Mouse (Mus musculus): ENCODE measurements around the gene Olfr27. TPM values are rescaled to one million over a fixed set of nuclear protein-coding genes. Genes with fewer than 3 reads are reported as not detected.

Olfr27 gene
- not detected for polyA plus RNA-seq (2015; fragmentation: Illumina TruSeq; extraction: RNeasy Lipid Tissue Mini Kit (QIAGEN cat#74804); ENCODE audit: insufficient read depth, low read depth, low replicate concordance)

DNA sequence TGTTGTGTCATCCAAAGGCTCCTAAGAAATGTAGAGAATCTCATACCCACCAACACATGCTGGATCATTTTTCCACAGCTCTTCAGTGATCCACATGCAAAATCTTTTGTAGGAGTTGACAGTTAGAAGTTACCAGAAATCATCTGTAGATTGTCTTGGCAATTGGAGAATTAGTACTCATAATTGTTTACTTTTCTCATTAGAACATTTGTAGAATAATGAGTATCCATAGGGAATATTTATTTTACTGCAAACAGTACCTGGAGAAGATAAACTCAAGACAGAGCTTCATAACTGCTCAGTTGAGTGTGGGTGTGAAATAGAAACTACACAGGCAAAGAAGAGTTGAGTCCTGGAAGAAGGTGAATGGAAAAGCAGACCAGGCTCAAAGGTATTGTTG, at the start of gene Olfr27:
TSS of gene Olfr27 (plus strand) at position 301 of the 400 bp plus-strand sequence.

DNA sequence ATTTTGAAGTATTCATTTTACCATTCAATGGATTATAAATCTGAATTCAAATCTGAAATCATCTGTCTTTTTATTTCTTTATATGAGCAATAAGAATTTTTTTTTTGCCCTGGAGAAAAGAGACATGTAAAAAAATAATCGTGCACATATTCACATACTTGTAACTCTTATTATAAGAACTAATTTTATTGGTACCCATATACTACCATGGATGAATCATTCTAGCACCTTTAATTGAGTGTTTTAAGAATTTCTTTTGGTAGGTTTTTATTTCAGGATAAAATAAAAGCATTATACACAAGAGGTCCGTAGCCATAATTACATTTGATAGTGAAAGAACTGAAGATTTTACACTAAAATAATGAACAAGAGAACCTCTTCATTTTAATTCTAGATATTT, 49.1 kb upstream of the Olfr27 start, which contains the start of gene Olfr938:
TSS of gene Olfr938 (minus strand) at position 101 of the 400 bp plus-strand sequence.

DNA sequence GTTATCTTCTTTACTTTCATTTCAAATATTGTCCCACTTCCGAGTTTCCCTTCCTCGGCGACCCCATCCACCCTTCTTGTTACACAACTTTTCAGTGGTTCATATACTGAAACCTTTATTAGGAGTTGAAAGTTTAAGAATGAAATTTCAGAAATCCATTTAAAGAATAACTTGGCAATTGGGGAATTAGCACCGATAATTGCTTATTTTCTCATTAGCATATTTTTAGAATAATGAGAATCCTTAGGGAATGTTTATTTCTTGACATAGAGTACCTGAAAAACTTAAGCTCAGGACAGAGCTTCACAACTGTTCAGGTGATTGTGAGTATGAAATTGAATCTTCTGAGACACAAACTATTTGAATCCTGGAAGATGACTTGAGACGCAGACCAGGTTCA, 38.1 kb downstream of the Olfr27 start, which contains the start of gene Olfr943:
TSS of gene Olfr943 (plus strand) at position 301 of the 400 bp plus-strand sequence.

Other genes starting within 250 kb of the Olfr27 start
- not detected for gene Olfr930, start 198.3 kb upstream of the Olfr27 start, polyA plus RNA-seq (2015; fragmentation: Illumina TruSeq; extraction: RNeasy Lipid Tissue Mini Kit (QIAGEN cat#74804); ENCODE audit: insufficient read depth, low read depth, low replicate concordance)
- gene Olfr933, start 155.8 kb upstream of the Olfr27 start, polyA plus RNA-seq (2015; fragmentation: Illumina TruSeq; extraction: RNeasy Lipid Tissue Mini Kit (QIAGEN cat#74804); ENCODE audit: insufficient read depth, low read depth, low replicate concordance) = not detected
- gene Olfr934, start 139.8 kb upstream of the Olfr27 start, polyA plus RNA-seq (2015; fragmentation: Illumina TruSeq; extraction: RNeasy Lipid Tissue Mini Kit (QIAGEN cat#74804); ENCODE audit: insufficient read depth, low read depth, low replicate concordance) = not detected
- not detected for gene Olfr935, start 128.4 kb upstream of the Olfr27 start, polyA plus RNA-seq (2015; fragmentation: Illumina TruSeq; extraction: RNeasy Lipid Tissue Mini Kit (QIAGEN cat#74804); ENCODE audit: insufficient read depth, low read depth, low replicate concordance)
- gene Olfr146, start 104.8 kb upstream of the Olfr27 start, polyA plus RNA-seq (2015; fragmentation: Illumina TruSeq; extraction: RNeasy Lipid Tissue Mini Kit (QIAGEN cat#74804); ENCODE audit: insufficient read depth, low read depth, low replicate concordance) = not detected
- not detected for gene Olfr937, start 63.2 kb upstream of the Olfr27 start, polyA plus RNA-seq (2015; fragmentation: Illumina TruSeq; extraction: RNeasy Lipid Tissue Mini Kit (QIAGEN cat#74804); ENCODE audit: insufficient read depth, low read depth, low replicate concordance)
- not detected for gene Olfr938, start 49.2 kb upstream of the Olfr27 start, polyA plus RNA-seq (2015; fragmentation: Illumina TruSeq; extraction: RNeasy Lipid Tissue Mini Kit (QIAGEN cat#74804); ENCODE audit: insufficient read depth, low read depth, low replicate concordance)
- gene Olfr943, start 38.2 kb downstream of the Olfr27 start, polyA plus RNA-seq (2015; fragmentation: Illumina TruSeq; extraction: RNeasy Lipid Tissue Mini Kit (QIAGEN cat#74804); ENCODE audit: insufficient read depth, low read depth, low replicate concordance) = not detected
- not detected for gene Olfr944, start 73.8 kb downstream of the Olfr27 start, polyA plus RNA-seq (2015; fragmentation: Illumina TruSeq; extraction: RNeasy Lipid Tissue Mini Kit (QIAGEN cat#74804); ENCODE audit: insufficient read depth, low read depth, low replicate concordance)
- gene Olfr1537, start 121.9 kb downstream of the Olfr27 start, polyA plus RNA-seq (2015; fragmentation: Illumina TruSeq; extraction: RNeasy Lipid Tissue Mini Kit (QIAGEN cat#74804); ENCODE audit: insufficient read depth, low read depth, low replicate concordance) = not detected
- not detected for gene Olfr945, start 148.7 kb downstream of the Olfr27 start, polyA plus RNA-seq (2015; fragmentation: Illumina TruSeq; extraction: RNeasy Lipid Tissue Mini Kit (QIAGEN cat#74804); ENCODE audit: insufficient read depth, low read depth, low replicate concordance)
- not detected for gene Olfr948, start 197.9 kb downstream of the Olfr27 start, polyA plus RNA-seq (2015; fragmentation: Illumina TruSeq; extraction: RNeasy Lipid Tissue Mini Kit (QIAGEN cat#74804); ENCODE audit: insufficient read depth, low read depth, low replicate concordance)

Data from pancreas, adult 10 weeks (tissue).